Comparison of ENCODE assay signal across 11 mouse cellular contexts in the genomic region with DNA sequence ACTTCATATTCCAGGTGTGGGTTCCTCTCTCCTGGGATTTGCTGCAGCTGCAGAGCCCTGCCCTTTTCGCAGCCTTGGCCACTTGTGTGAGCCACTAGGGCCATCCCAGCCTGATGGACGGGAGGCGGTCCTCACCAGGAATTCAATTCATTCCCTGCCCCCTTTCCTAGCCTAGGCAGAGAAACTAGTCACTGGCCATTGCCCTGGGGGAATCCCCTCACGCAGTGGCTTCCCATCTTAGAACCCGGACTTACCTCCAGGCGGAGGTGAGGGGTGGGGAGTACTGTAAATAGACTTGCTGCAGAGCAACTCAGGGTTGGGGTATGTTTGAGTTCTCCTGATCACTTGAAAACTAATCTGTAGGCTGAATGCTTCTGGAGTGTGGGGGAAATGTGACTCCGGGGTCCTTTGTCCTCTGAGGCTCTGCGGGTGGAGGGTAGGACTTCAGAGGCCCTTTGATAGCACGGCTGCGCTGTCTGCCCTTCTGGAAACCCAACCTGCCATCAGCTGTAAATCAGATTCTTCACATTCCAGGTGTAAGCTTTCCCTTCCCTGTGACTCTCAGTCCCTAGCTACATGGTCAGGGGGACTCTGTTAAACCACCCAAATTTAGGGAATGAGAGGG. TPM values are rescaled to one million over a fixed set of nuclear protein-coding genes. Genes with fewer than 3 reads are reported as not detected.
DNase-seq lines count a peak whose midpoint lies in the region; ATAC-seq and TF ChIP-seq lines count a peak whose summit lies in the region.
"Had no signal": no experiment of that assay in that cellular context is flagged by ENCODE, and none has a peak within 500 bp of the region (broad histone marks: within the 10 kb centered on the region; RNA-seq: fewer than 3 reads in every experiment).

No protein-coding gene starts in this region.

- no peak for DNase-seq in forebrain, embryonic 14.5 days (ENCODE audit: low spot score)
- DNase-seq in lung, embryonic 14.5 days, result peak; percentile 49
- DNase-seq in lung, postnatal 14 days, result no peak
- no peak for DNase-seq in limb, embryonic 14.5 days (ENCODE audit: low spot score)
- DNase-seq in thymus, postnatal 0 days (ENCODE audit: low spot score), result no peak
- no peak for DNase-seq in layer of hippocampus, adult 11-12 months (ENCODE audit: low spot score)
- DNase-seq: cerebellum, postnatal 25 days; gastrocnemius, postnatal 10 days; right cerebral cortex, postnatal 4 days had no signal

- TF ChIP-seq CTCF in lung, embryonic 14.5 days (IDR thresholded peaks at IDR 0.05; ENCODE audit: low read depth), result no peak

- no peak overlapping the region; the same call in 1 of the 2 replicates for H3K9ac ChIP-seq in forebrain, embryonic 12.5 days
- H3K9ac ChIP-seq in forebrain, embryonic 14.5 days (ENCODE audit: low read length), result no peak overlapping the region
- H3K9ac ChIP-seq in lung, embryonic 14.5 days, result peak overlapping the region; percentile 20; the same call in 1 of the 2 replicates
- H3K9ac ChIP-seq in limb, embryonic 14.5 days (ENCODE audit: low read depth, low read length, severe bottlenecking), result 0 out of 2 replicates have a peak overlapping the region, but pooled peaks have one; percentile 7
- peak overlapping the region; percentile 7; the same call in 1 of the 2 replicates for H3K9ac ChIP-seq in stomach, embryonic 16.5 days (ENCODE audit: low read length)

- peaks cover 38% of the 10 kb centered on the region for H3K36me3 ChIP-seq in forebrain, embryonic 12.5 days (replicated peaks)
- peaks cover 50% of the 10 kb centered on the region for H3K36me3 ChIP-seq in forebrain, embryonic 14.5 days (ENCODE audit: control insufficient read depth, insufficient read depth, low read length)
- H3K36me3 ChIP-seq in lung, embryonic 14.5 days (ENCODE audit: insufficient read depth), result peaks cover 46% of the 10 kb centered on the region
- H3K36me3 ChIP-seq in limb, embryonic 14.5 days (ENCODE audit: control insufficient read depth, insufficient read depth, low read length), result peaks cover 55% of the 10 kb centered on the region
- H3K36me3 ChIP-seq in stomach, embryonic 16.5 days (ENCODE audit: control insufficient read depth, insufficient read depth, low read length), result 0 out of 2 replicates have a peak, but pooled peaks cover 8% of the 10 kb centered on the region

- H3K27ac ChIP-seq in forebrain, embryonic 12.5 days, result 0 out of 2 replicates have a peak overlapping the region, but pooled peaks have one; percentile 19
- no peak overlapping the region for H3K27ac ChIP-seq in forebrain, embryonic 14.5 days (ENCODE audit: low read depth, low read length)
- H3K27ac ChIP-seq in lung, embryonic 14.5 days (ENCODE audit: low read depth), result peak overlapping the region; percentile 86
- H3K27ac ChIP-seq in limb, embryonic 14.5 days (replicated peaks; ENCODE audit: low read depth, low read length), result peak overlapping the region; percentile 48; the same call in 1 of the 2 replicates
- H3K27ac ChIP-seq in stomach, embryonic 16.5 days (ENCODE audit: low read length), result peak overlapping the region; percentile 80

- TF ChIP-seq POLR2A in limb, embryonic 14.5 days (IDR thresholded peaks at IDR 0.05; ENCODE audit: borderline replicate concordance, extremely low read depth, insufficient read depth, insufficient read length), result no peak

- no peak overlapping the region for H3K4me3 ChIP-seq in forebrain, embryonic 12.5 days (replicated peaks)
- no peak overlapping the region for H3K4me3 ChIP-seq in forebrain, embryonic 14.5 days (ENCODE audit: low read depth, low read length)
- no peak overlapping the region for H3K4me3 ChIP-seq in lung, embryonic 14.5 days (ENCODE audit: low read depth, low read length)
- H3K4me3 ChIP-seq in limb, embryonic 14.5 days (replicated peaks; ENCODE audit: low read length), result no peak overlapping the region
- H3K4me3 ChIP-seq in stomach, embryonic 16.5 days (replicated peaks; ENCODE audit: low read length), result no peak overlapping the region

- WGBS in forebrain, embryonic 12.5 days, result 6% methylated on average over 10 of the region's 10 CpGs
- 10% methylated on average over 10 of the region's 10 CpGs for WGBS in forebrain, embryonic 14.5 days
- 23% methylated on average over 10 of the region's 10 CpGs for WGBS in lung, embryonic 14.5 days
- 13% methylated on average over 10 of the region's 10 CpGs for WGBS in limb, embryonic 14.5 days
- 27% methylated on average over 10 of the region's 10 CpGs for WGBS in stomach, embryonic 16.5 days

- no peaks in the 10 kb centered on the region for H3K27me3 ChIP-seq in forebrain, embryonic 12.5 days
- no peaks in the 10 kb centered on the region for H3K27me3 ChIP-seq in forebrain, embryonic 14.5 days (replicated peaks; ENCODE audit: control insufficient read depth, insufficient read depth, low read length)
- no peaks in the 10 kb centered on the region for H3K27me3 ChIP-seq in lung, embryonic 14.5 days (ENCODE audit: insufficient read depth, low read length)
- H3K27me3 ChIP-seq in limb, embryonic 14.5 days (ENCODE audit: control insufficient read depth, insufficient read depth, low read length), result no peaks in the 10 kb centered on the region
- no peaks in the 10 kb centered on the region for H3K27me3 ChIP-seq in stomach, embryonic 16.5 days (ENCODE audit: control insufficient read depth, insufficient read depth, low read length)

- no peaks in the 10 kb centered on the region for H3K9me3 ChIP-seq in forebrain, embryonic 12.5 days
- no peaks in the 10 kb centered on the region for H3K9me3 ChIP-seq in forebrain, embryonic 14.5 days (replicated peaks; ENCODE audit: control insufficient read depth, low read length)
- H3K9me3 ChIP-seq in lung, embryonic 14.5 days (ENCODE audit: low read depth, low read length), result no peaks in the 10 kb centered on the region
- no peaks in the 10 kb centered on the region for H3K9me3 ChIP-seq in limb, embryonic 14.5 days (ENCODE audit: control insufficient read depth, low read length)
- no peaks in the 10 kb centered on the region for H3K9me3 ChIP-seq in stomach, embryonic 16.5 days (replicated peaks; ENCODE audit: control insufficient read depth, low read length)

- H3K4me2 ChIP-seq in forebrain, embryonic 12.5 days, result no peak overlapping the region
- no peak overlapping the region for H3K4me2 ChIP-seq in forebrain, embryonic 14.5 days (ENCODE audit: low read length)
- peak overlapping the region; percentile 5; the same call in 1 of the 2 replicates for H3K4me2 ChIP-seq in lung, embryonic 14.5 days
- no peak overlapping the region for H3K4me2 ChIP-seq in limb, embryonic 14.5 days (replicated peaks; ENCODE audit: low read depth, low read length, severe bottlenecking)
- no peak overlapping the region for H3K4me2 ChIP-seq in stomach, embryonic 16.5 days (ENCODE audit: low read depth, low read length)

- H3K4me1 ChIP-seq in forebrain, embryonic 12.5 days, result peaks cover 16% of the 10 kb centered on the region
- no peaks in the 10 kb centered on the region for H3K4me1 ChIP-seq in forebrain, embryonic 14.5 days (ENCODE audit: control insufficient read depth, insufficient read depth, low read length)
- H3K4me1 ChIP-seq in lung, embryonic 14.5 days (ENCODE audit: insufficient read depth), result peaks cover 14% of the 10 kb centered on the region; the same call in 1 of the 2 replicates
- H3K4me1 ChIP-seq in limb, embryonic 14.5 days (ENCODE audit: control insufficient read depth, insufficient read depth, low read length), result peaks cover 7% of the 10 kb centered on the region
- H3K4me1 ChIP-seq in stomach, embryonic 16.5 days (ENCODE audit: control insufficient read depth, insufficient read depth, low read length), result peaks cover 23% of the 10 kb centered on the region

- ATAC-seq in forebrain, embryonic 12.5 days (ENCODE audit: low FRiP score), result no peak
- ATAC-seq in forebrain, embryonic 14.5 days, result no peak
- peak; percentile 15; the same call in 1 of the 2 replicates for ATAC-seq in lung, embryonic 14.5 days (ENCODE audit: insufficient read depth)
- no peak for ATAC-seq in limb, embryonic 14.5 days (ENCODE audit: low FRiP score, low read depth)
- ATAC-seq in stomach, embryonic 16.5 days (ENCODE audit: insufficient read depth, low FRiP score), result no peak

RNA-seq across cellular contexts. Expression of gene Cdc6, which starts 4.9 kb away (rescaled TPM):
- polyA plus RNA-seq in forebrain, embryonic 12.5 days (2016; fragmentation: Nextera tagmentation; extraction: Ambion mirVana), result 38.0 and 43.1 TPM in 2 replicates
- polyA plus RNA-seq in forebrain, embryonic 14.5 days (2014; fragmentation: Nextera tagmentation; extraction: Ambion mirVana), result 14.1 and 16.4 TPM in 2 replicates
- polyA plus RNA-seq in lung, embryonic 14.5 days (2014; fragmentation: Nextera tagmentation; extraction: Ambion mirVana), result 47.0 and 48.1 TPM in 2 replicates
- polyA plus RNA-seq in limb, embryonic 14.5 days (2012; rRNA removed), result 13.1 and 15.6 TPM in 2 replicates
- 25.2 and 25.8 TPM in 2 replicates for polyA plus RNA-seq in limb, embryonic 14.5 days (2014; fragmentation: Nextera tagmentation; extraction: Ambion mirVana)
- 26.9 and 28.1 TPM in 2 replicates for polyA plus RNA-seq in stomach, embryonic 16.5 days (2015; fragmentation: Nextera tagmentation; extraction: Ambion mirVana)
- polyA plus RNA-seq in thymus, postnatal 0 days (2015; fragmentation: Nextera tagmentation; extraction: Ambion mirVana), result 40.6 and 53.2 TPM in 2 replicates

RNA-seq across cellular contexts. Expression of gene Rara, which starts 24.9 kb away (rescaled TPM):
- 14.0 and 16.4 TPM in 2 replicates for polyA plus RNA-seq in forebrain, embryonic 12.5 days (2016; fragmentation: Nextera tagmentation; extraction: Ambion mirVana)
- polyA plus RNA-seq in forebrain, embryonic 14.5 days (2014; fragmentation: Nextera tagmentation; extraction: Ambion mirVana), result 8.2 and 9.8 TPM in 2 replicates
- polyA plus RNA-seq in lung, embryonic 14.5 days (2014; fragmentation: Nextera tagmentation; extraction: Ambion mirVana), result 43.2 and 45.3 TPM in 2 replicates
- 39.8 and 57.0 TPM in 2 replicates for polyA plus RNA-seq in limb, embryonic 14.5 days (2012; rRNA removed)
- 52.4 and 58.3 TPM in 2 replicates for polyA plus RNA-seq in limb, embryonic 14.5 days (2014; fragmentation: Nextera tagmentation; extraction: Ambion mirVana)
- polyA plus RNA-seq in stomach, embryonic 16.5 days (2015; fragmentation: Nextera tagmentation; extraction: Ambion mirVana), result 28.8 and 30.1 TPM in 2 replicates
- 40.4 and 41.0 TPM in 2 replicates for polyA plus RNA-seq in thymus, postnatal 0 days (2015; fragmentation: Nextera tagmentation; extraction: Ambion mirVana)

RNA-seq across cellular contexts. Expression of gene Wipf2, which starts 39.3 kb away (rescaled TPM):
- 4.8 and 5.2 TPM in 2 replicates for polyA plus RNA-seq in forebrain, embryonic 12.5 days (2016; fragmentation: Nextera tagmentation; extraction: Ambion mirVana)
- polyA plus RNA-seq in forebrain, embryonic 14.5 days (2014; fragmentation: Nextera tagmentation; extraction: Ambion mirVana), result 3.3 and 3.7 TPM in 2 replicates
- polyA plus RNA-seq in lung, embryonic 14.5 days (2014; fragmentation: Nextera tagmentation; extraction: Ambion mirVana), result 4.7 and 5.7 TPM in 2 replicates
- polyA plus RNA-seq in limb, embryonic 14.5 days (2012; rRNA removed), result 10.5 and 11.4 TPM in 2 replicates
- 4.7 and 4.9 TPM in 2 replicates for polyA plus RNA-seq in limb, embryonic 14.5 days (2014; fragmentation: Nextera tagmentation; extraction: Ambion mirVana)
- polyA plus RNA-seq in stomach, embryonic 16.5 days (2015; fragmentation: Nextera tagmentation; extraction: Ambion mirVana), result 5.0 and 5.3 TPM in 2 replicates
- polyA plus RNA-seq in thymus, postnatal 0 days (2015; fragmentation: Nextera tagmentation; extraction: Ambion mirVana), result 5.6 and 7.5 TPM in 2 replicates

Comparison
In these comparisons a context has a peak if more than half of its experiments do, and no peak if none do; other contexts are left out.
1. H3K9ac ChIP-seq: peak in lung, embryonic 14.5 days (single experiment), limb, embryonic 14.5 days (single experiment) and stomach, embryonic 16.5 days (single experiment); none in forebrain, embryonic 12.5 days (single experiment) and forebrain, embryonic 14.5 days (single experiment).